Mouse (Mus musculus) G1E (cell line): ENCODE data around the gene Tspan8. TPM values are rescaled to one million over a fixed set of nuclear protein-coding genes. Genes with fewer than 3 reads are reported as not detected.

Experiments
- ATAC-seq: 2 replicates; pipeline ENCODE4 v1.8.0; 2016; ENCODE audit warnings: mild to moderate bottlenecking; ENCODE audit not compliant: insufficient number of reproducible peaks, poor library complexity, low FRiP score, severe bottlenecking; ENCODE audit errors: extremely low read depth
- DNase-seq: peaks from one replicate; pipeline ENCODE4 v3.0.0; 2012; ENCODE audit warnings: low spot score
- H3K27me3 ChIP-seq: 2 replicates; pipeline ENCODE4 v1.6.1; 2012; ENCODE audit warnings: mild to moderate bottlenecking, low read length, inconsistent platforms; ENCODE audit not compliant: insufficient read depth
- H3K36me3 ChIP-seq: replicated peaks from 2 replicates; pipeline ENCODE3; 2012; ENCODE audit warnings: mild to moderate bottlenecking, inconsistent platforms
- H3K4me1 ChIP-seq: 2 replicates; pipeline ENCODE4 v1.6.1; 2012; ENCODE audit warnings: low read depth, low read length, inconsistent platforms, mixed read lengths; ENCODE audit not compliant: insufficient read depth
- H3K4me3 ChIP-seq: 2 replicates; pipeline ENCODE4 v1.5.1; 2012; ENCODE audit warnings: low read depth, mild to moderate bottlenecking, inconsistent platforms, low read length, moderate library complexity, mixed read lengths
- H3K9me3 ChIP-seq: replicated peaks from 2 replicates; pipeline ENCODE4 v1.6.1; 2012; ENCODE audit warnings: inconsistent platforms
- CTCF ChIP-seq: IDR thresholded peaks from 2 replicates; pipeline ENCODE4 v1.5.1; 2012; ENCODE audit warnings: low read depth, low read length, inconsistent platforms, mixed read lengths
- GATA1 ChIP-seq: IDR thresholded peaks from 2 replicates; pipeline ENCODE4 v1.6.1; 2012; ENCODE audit warnings: borderline replicate concordance, low read length, inconsistent platforms, mixed read lengths
- GATA2 ChIP-seq: IDR thresholded peaks from 2 replicates; pipeline ENCODE4 v1.6.1; 2012; ENCODE audit warnings: low read depth, low read length, inconsistent platforms, borderline replicate concordance
- POLR2AphosphoS5 ChIP-seq: IDR thresholded peaks from 2 replicates; pipeline ENCODE4 v1.6.1; 2012; ENCODE audit warnings: low read depth, low read length, inconsistent platforms; ENCODE audit not compliant: insufficient replicate concordance
- TAL1 ChIP-seq: conservative IDR thresholded peaks from 2 replicates; pipeline ENCODE4 v1.6.1; 2012; ENCODE audit warnings: low read depth, low read length, inconsistent platforms, mixed read lengths
- polyA plus RNA-seq: library from polyadenylated mRNA; stranded (reverse); fragments of >175 nt; gene quantifications from 2 replicates; pipeline ENCODE4 v1.2.3, GENCODE M21; 2012
- total RNA-seq, 2 experiments: library from RNA; stranded (forward) in 1 of 2; stranded (reverse) in 1 of 2; fragments of 200-1000 nt in 1 of 2; fragments of >200 nt in 1 of 2; fragmentation: Nextera tagmentation in 1 of 2; gene quantifications; 2 replicates each; pipeline ENCODE4 v1.2.3; 2014 to 2017

The Tspan8 gene
- total and polyA plus RNA-seq, 3 experiments, result 16.2 TPM; not detected in 2

DNA sequence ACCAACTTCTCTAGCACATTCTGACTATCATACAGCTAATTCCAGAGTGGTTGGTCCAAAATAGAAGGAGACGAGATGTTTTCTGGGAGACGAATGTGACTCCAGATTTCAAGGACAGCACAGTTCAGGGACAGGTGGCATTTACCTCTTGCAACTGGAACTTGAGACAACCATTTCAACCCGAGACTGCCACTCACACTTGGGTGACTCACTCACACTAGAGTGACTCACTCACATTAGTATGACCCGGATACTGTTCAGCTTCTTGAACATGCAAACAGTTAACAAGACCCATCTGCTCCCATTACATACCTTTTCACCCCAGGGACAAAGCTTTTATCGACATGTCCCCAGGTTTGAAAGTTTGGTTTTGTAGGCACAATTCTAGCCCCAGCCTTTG lies 12.2 kb downstream of the Tspan8 start:
- Histone ChIP-seq H3K36me3 (no peaks in the 10 kb centered on the region), H3K4me1 (no peaks in the 10 kb centered on the region), H3K4me3 (no peak overlapping the region), H3K27me3 (no peaks in the 10 kb centered on the region), H3K9me3 (peaks cover 35% of the 10 kb centered on the region)
- ATAC-seq, result no peak
- TF ChIP-seq GATA2, result no peak
- no peak for TF ChIP-seq POLR2AphosphoS5
- TF ChIP-seq CTCF, result no peak
- no peak for DNase-seq

DNA sequence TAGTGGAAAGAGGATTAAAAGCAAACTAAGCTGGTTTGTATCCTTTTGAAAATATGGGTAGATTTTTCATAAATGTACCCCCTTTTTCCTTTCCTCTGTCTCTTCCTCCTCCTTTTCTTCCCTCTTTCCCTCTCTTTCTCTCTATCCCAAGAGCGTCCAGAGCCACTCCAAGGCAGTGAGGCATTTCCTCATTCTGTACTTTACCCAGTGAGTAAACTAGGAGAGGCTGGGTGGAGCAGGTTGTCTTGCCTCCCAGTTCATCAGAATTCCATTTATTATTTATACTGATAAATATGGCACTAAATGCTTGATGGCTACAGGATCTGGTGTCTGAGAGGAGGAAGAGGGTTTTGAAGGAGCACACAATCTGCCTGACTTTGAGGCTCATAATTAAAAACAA lies 13.1 kb downstream of the Tspan8 start:
- Histone ChIP-seq H3K27me3 (no peaks in the 10 kb centered on the region), H3K36me3 (no peaks in the 10 kb centered on the region), H3K4me3 (no peak overlapping the region), H3K9me3 (peaks cover 38% of the 10 kb centered on the region), H3K4me1 (no peaks in the 10 kb centered on the region)
- ATAC-seq (no peak), DNase-seq (no peak)
- TF ChIP-seq GATA2 (no peak), GATA1 (no peak), TAL1 (no peak), CTCF (no peak), POLR2AphosphoS5 (no peak)

DNA sequence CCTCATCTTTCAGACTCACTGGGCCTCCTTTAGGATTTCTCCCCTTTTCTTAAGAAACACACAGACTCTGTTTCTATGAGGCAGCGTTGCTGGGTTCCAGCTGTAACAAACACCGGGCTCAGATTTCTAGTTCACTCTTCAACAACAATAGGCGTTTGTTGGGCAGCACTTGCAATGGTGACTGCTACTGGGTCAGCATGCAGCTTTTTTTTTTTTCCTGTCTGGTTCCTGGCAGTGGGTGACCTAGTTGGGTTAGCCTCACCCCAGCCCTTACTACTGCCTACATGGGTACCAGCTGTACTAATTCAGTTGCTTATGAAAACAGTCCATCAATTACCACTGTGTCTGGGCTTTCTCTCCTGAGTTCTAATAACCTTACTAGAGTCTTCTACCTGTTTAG lies 14.1 kb downstream of the Tspan8 start:
- H3K36me3 ChIP-seq, result no peaks in the 10 kb centered on the region
- H3K4me1 ChIP-seq, result no peaks in the 10 kb centered on the region
- no peak overlapping the region for H3K4me3 ChIP-seq
- no peak for DNase-seq
- H3K27me3 ChIP-seq, result no peaks in the 10 kb centered on the region
- no peak for ATAC-seq
- peaks cover 37% of the 10 kb centered on the region for H3K9me3 ChIP-seq
- TF ChIP-seq TAL1, result no peak
- no peak for TF ChIP-seq GATA1
- no peak for TF ChIP-seq POLR2AphosphoS5
- no peak for TF ChIP-seq GATA2
- no peak for TF ChIP-seq CTCF

DNA sequence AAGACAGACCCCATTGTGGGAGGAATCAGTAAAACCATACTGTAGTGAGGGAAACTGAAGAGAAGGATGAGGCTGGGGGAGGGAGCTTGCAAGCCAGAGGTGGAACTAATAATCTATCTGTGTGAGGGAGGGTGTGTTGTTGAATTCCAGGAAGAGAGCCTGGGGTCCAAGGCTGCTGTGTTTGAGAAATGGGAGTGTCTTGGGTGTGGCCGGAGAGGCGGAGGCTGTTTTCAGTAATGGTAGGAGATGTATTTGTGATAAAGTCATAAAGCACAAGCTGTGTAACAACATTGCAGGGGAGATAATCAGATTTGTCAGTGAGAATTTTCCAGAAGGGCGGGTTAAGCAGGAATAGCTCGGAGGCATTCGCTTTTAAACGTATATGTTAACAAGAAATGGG lies 17.4 kb downstream of the Tspan8 start:
- ATAC-seq (no peak), DNase-seq (no peak)
- Histone ChIP-seq H3K36me3 (no peaks in the 10 kb centered on the region), H3K4me3 (no peak overlapping the region), H3K9me3 (peaks cover 46% of the 10 kb centered on the region), H3K27me3 (no peaks in the 10 kb centered on the region), H3K4me1 (no peaks in the 10 kb centered on the region)
- TF ChIP-seq CTCF (no peak), GATA1 (no peak), GATA2 (no peak), TAL1 (no peak), POLR2AphosphoS5 (no peak)

DNA sequence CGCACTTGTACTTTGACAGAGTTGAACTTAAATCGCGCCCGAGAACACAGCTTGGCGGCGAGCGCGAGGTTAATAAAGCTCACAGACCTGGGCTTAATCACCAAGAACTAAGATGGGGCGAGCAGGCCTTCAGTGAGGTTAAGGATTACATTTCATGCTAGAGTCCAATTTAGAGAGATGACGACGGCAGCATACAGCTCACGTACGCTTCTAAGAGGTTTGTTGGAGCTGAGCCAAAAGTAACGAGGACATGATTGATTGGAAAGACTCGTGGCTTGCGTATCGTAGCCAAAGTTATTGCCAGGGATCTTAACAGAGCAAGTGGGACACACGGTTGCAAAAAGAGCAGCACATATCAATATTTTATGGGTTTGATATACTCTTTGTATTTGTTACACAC lies 30.3 kb downstream of the Tspan8 start:
- H3K9me3 ChIP-seq, result peaks cover 18% of the 10 kb centered on the region
- no peak for DNase-seq
- no peaks in the 10 kb centered on the region for H3K4me1 ChIP-seq
- H3K36me3 ChIP-seq, result no peaks in the 10 kb centered on the region
- no peaks in the 10 kb centered on the region for H3K27me3 ChIP-seq
- no peak for ATAC-seq
- H3K4me3 ChIP-seq, result no peak overlapping the region
- TF ChIP-seq GATA1, result no peak
- no peak for TF ChIP-seq POLR2AphosphoS5
- no peak for TF ChIP-seq GATA2
- no peak for TF ChIP-seq CTCF
- no peak for TF ChIP-seq TAL1

DNA sequence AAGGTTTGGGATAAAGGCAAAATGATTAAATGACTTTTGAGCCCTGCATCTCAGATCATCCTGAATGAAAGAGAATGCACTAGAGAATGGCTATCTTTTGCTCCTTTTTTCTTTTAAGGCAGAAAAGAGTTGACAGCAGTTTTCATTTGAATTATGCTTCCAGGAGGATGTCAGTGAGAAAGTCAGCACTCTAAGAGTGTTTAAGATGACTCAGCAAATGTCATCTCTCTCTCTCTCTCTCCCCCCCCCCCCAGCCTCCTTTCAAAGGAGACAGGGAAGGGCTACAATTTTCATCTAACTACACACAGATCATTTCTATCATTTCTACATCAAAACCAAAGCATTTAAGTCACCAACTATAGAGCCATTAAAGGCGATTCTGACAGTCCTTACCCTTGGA lies 31.9 kb downstream of the Tspan8 start:
- DNase-seq (no peak), ATAC-seq (no peak)
- H3K4me3 ChIP-seq, result no peak overlapping the region
- no peaks in the 10 kb centered on the region for H3K4me1 ChIP-seq
- H3K27me3 ChIP-seq, result no peaks in the 10 kb centered on the region
- no peak for TF ChIP-seq POLR2AphosphoS5
- no peak for TF ChIP-seq GATA1
- no peak for TF ChIP-seq TAL1
- no peak for TF ChIP-seq GATA2
- no peak for TF ChIP-seq CTCF
- H3K9me3 ChIP-seq, result peaks cover 23% of the 10 kb centered on the region
- H3K36me3 ChIP-seq, result no peaks in the 10 kb centered on the region

DNA sequence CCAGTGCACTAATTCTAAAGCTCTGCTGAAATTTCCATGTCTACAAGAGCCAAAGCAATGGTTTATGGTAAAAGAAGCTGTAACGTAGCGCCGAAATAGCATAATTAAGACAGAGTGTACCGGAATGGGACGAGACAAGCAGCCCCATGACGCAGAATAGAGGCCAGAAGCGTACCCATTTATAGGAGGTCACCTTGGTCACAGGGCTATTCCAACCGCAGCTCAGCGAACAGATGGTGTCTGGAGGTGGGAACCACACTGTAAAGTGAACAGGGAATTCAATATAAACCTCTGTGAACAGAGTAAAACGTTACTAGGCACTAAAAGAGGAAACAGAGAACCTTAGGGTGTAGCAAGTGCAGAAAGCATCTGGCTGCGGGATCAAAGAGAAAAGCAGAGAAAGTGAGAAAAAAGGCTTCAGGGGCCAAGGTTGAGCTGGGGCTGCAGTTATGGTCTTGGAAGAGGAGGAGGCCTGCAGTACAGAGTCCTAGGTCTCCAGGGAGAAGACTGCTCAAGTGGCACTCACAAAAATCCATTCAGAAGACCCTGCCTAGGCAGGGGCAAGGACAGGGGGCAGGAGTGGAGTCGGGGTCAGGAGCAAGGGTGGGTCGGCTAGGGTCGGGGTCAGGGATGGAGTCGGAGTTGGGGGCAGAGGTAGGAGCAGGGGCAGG lies 43.7 kb downstream of the Tspan8 start:
- Histone ChIP-seq H3K27me3 (no peaks in the 10 kb centered on the region), H3K36me3 (no peaks in the 10 kb centered on the region), H3K4me1 (no peaks in the 10 kb centered on the region), H3K9me3 (peaks cover 25% of the 10 kb centered on the region), H3K4me3 (no peak overlapping the region)
- DNase-seq, result no peak
- no peak for TF ChIP-seq CTCF
- no peak for TF ChIP-seq POLR2AphosphoS5
- no peak for TF ChIP-seq TAL1
- no peak for TF ChIP-seq GATA1
- TF ChIP-seq GATA2, result no peak
- no peak for ATAC-seq
